ENCODE assay signal across 11 mouse cellular contexts in the genomic region with DNA sequence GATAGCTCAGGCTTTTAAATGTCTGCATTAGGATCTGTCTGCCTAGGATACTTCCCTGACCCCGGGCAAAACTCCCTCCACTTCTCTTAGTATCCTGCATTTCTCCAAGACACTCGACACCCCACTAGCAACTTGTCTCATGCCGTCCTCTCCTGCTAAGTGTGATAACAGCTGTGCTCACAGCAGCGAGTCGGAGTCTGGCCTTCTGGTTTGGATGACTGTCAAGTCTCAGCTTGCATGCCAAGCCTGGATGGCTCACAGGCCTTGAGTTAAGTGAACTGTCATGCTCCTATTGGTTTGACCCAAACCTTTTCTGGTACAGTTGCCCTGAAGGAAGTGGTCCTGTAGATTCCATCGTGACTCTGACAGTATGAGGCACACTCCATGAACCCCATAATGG.
A peak's percentile ranks its signal among the peaks of the same experiment; 100 is the strongest.
DNase-seq lines count a peak whose midpoint lies in the region; ATAC-seq and TF ChIP-seq lines count a peak whose summit lies in the region.
"Had no signal": no experiment of that assay in that cellular context is flagged by ENCODE, and none has a peak within 500 bp of the region (broad histone marks: within the 10 kb centered on the region; RNA-seq: fewer than 3 reads in every experiment).

No protein-coding gene starts in this region.

- no peak for ATAC-seq in kidney, postnatal 0 days (replicated peaks; ENCODE audit: low FRiP score, low read depth)
- ATAC-seq: liver, postnatal 0 days had no signal

- 20% methylated on average over 6 of the region's 6 CpGs for WGBS in kidney, postnatal 0 days

- H3K9ac ChIP-seq in kidney, postnatal 0 days (ENCODE audit: low read depth, low read length): no peak overlapping the region
- H3K9ac ChIP-seq: hindbrain, embryonic 12.5 days; liver, postnatal 0 days had no signal

- peak; percentile 23 to 80 for DNase-seq in adrenal gland, adult (ENCODE audit: inconsistent age in 2 of 2, low spot score in 1 of 2)
- DNase-seq in adrenal gland, postnatal 4 days (ENCODE audit: low spot score in 2 of 2): no peak
- DNase-seq in kidney, postnatal 0 days (ENCODE audit: low spot score): peak; percentile 59
- DNase-seq in kidney, postnatal 14 days: no peak
- peak; percentile 39 for DNase-seq in adrenal gland, adult 8-10 months
- DNase-seq in heart, adult 9 months (ENCODE audit: low spot score in 2 of 2): peak; percentile 13 to 15
- no peak for DNase-seq in thymus, postnatal 36 days
- no peak for DNase-seq in thymus, adult 18-20 months
- DNase-seq: liver, postnatal 0 days had no signal

- no peak overlapping the region for H3K27ac ChIP-seq in kidney, postnatal 0 days
- H3K27ac ChIP-seq: forebrain, embryonic 10.5 days; hindbrain, embryonic 12.5 days had no signal

- H3K4me2 ChIP-seq in kidney, postnatal 0 days (ENCODE audit: low read length): no peak overlapping the region
- H3K4me2 ChIP-seq: hindbrain, embryonic 12.5 days had no signal

- H3K9me3 ChIP-seq in kidney, postnatal 0 days (replicated peaks; ENCODE audit: low read length): no peaks in the 10 kb centered on the region
- H3K9me3 ChIP-seq: forebrain, embryonic 10.5 days; hindbrain, embryonic 12.5 days had no signal

- H3K36me3 ChIP-seq in kidney, postnatal 0 days (ENCODE audit: insufficient read depth, low read length): no peaks in the 10 kb centered on the region
- H3K36me3 ChIP-seq: forebrain, embryonic 10.5 days; hindbrain, embryonic 12.5 days had no signal

- no peak for TF ChIP-seq CTCF in kidney, postnatal 0 days (IDR thresholded peaks at IDR 0.05; ENCODE audit: low read depth)

- no peaks in the 10 kb centered on the region; the same call in 1 of the 2 replicates for H3K27me3 ChIP-seq in kidney, postnatal 0 days (ENCODE audit: insufficient read depth, low read length)
- H3K27me3 ChIP-seq: hindbrain, embryonic 12.5 days had no signal

- no peak overlapping the region for H3K4me3 ChIP-seq in kidney, postnatal 0 days (replicated peaks; ENCODE audit: low read depth, low read length)
- H3K4me3 ChIP-seq: forebrain, embryonic 10.5 days; hindbrain, embryonic 12.5 days had no signal

- no peaks in the 10 kb centered on the region for H3K4me1 ChIP-seq in kidney, postnatal 0 days (replicated peaks; ENCODE audit: insufficient read depth, low read length)
- H3K4me1 ChIP-seq: forebrain, embryonic 10.5 days; hindbrain, embryonic 12.5 days had no signal

Comparison
In these comparisons a context has a peak if more than half of its experiments do, and no peak if none do; other contexts are left out.
1. DNase-seq: peak in adrenal gland, adult (2 of 2), kidney, postnatal 0 days (single experiment), adrenal gland, adult 8-10 months (single experiment) and heart, adult 9 months (2 of 2); none in adrenal gland, postnatal 4 days (0 of 2), kidney, postnatal 14 days (single experiment), thymus, postnatal 36 days (0 of 2) and thymus, adult 18-20 months (0 of 2).